Mouse (Mus musculus) B cell, adult 2 months (primary cell): Measurements from ENCODE around the gene Slc23a2.

ENCODE experiments used
- DNase-seq, 2 experiments: peaks; one replicate each; pipeline ENCODE4 v3.0.0; 2022

Gene Slc23a2

GRCm38 (mm10) chr2:132144971-132145691 lies at the start of gene Slc23a2:
Gene Slc23a2, minus strand, starts transcription at chr2:132145108.
- peak; percentile 46 to 56 for DNase-seq

GRCm38 (mm10) chr2:132190602-132191161 lies 45.8 kb upstream of the Slc23a2 start:
- no peak for DNase-seq

GRCm38 (mm10) chr2:132183874-132184273 lies 39.0 kb upstream of the Slc23a2 start:
- no peak for DNase-seq

GRCm38 (mm10) chr2:132180463-132181205 lies 35.7 kb upstream of the Slc23a2 start:
- DNase-seq = no peak

- no peak for DNase-seq
These were observed 34.5 kb upstream of the Slc23a2 start for GRCm38 (mm10) chr2:132179371-132179770.

GRCm38 (mm10) chr2:132177406-132177805 lies 32.5 kb upstream of the Slc23a2 start:
- DNase-seq = no peak

- DNase-seq = no peak
These were observed 31.5 kb upstream of the Slc23a2 start for GRCm38 (mm10) chr2:132176289-132176848.

- DNase-seq = no peak
These were observed 29.1 kb upstream of the Slc23a2 start for GRCm38 (mm10) chr2:132174048-132174447.

GRCm38 (mm10) chr2:132171939-132172338 lies 27.0 kb upstream of the Slc23a2 start:
- no peak for DNase-seq

- DNase-seq = peak; percentile 1 to 2
These were observed 24.2 kb upstream of the Slc23a2 start for GRCm38 (mm10) chr2:132169150-132169549.

GRCm38 (mm10) chr2:132163626-132164025 lies 18.7 kb upstream of the Slc23a2 start:
- no peak for DNase-seq

GRCm38 (mm10) chr2:132157482-132157881 lies 12.6 kb upstream of the Slc23a2 start:
- no peak for DNase-seq

- no peak for DNase-seq
These were observed 7.8 kb upstream of the Slc23a2 start for GRCm38 (mm10) chr2:132152670-132153069.

GRCm38 (mm10) chr2:132151592-132151991 lies 6.7 kb upstream of the Slc23a2 start:
- no peak for DNase-seq

- no peak for DNase-seq
These were observed 6.0 kb upstream of the Slc23a2 start for GRCm38 (mm10) chr2:132150926-132151325.

GRCm38 (mm10) chr2:132146502-132146901 lies 1.6 kb upstream of the Slc23a2 start:
- no peak for DNase-seq

GRCm38 (mm10) chr2:132143943-132144927 lies 673 bp downstream of the Slc23a2 start:
- peak; percentile 11 to 31 for DNase-seq

GRCm38 (mm10) chr2:132142606-132143005 lies 2.3 kb downstream of the Slc23a2 start:
- DNase-seq = no peak

- DNase-seq = no peak
These were observed 4.4 kb downstream of the Slc23a2 start for GRCm38 (mm10) chr2:132140536-132140935.

- DNase-seq = peak; percentile 23 to 27
These were observed 5.8 kb downstream of the Slc23a2 start for GRCm38 (mm10) chr2:132139099-132139498.

GRCm38 (mm10) chr2:132135876-132136637 lies 8.9 kb downstream of the Slc23a2 start:
- peak; percentile 49 to 60 for DNase-seq
